Mouse (Mus musculus) lung, adult 2 months (tissue): ENCODE results near the gene Jtb. TPM values are rescaled to one million over a fixed set of nuclear protein-coding genes. Genes with fewer than 3 reads are reported as not detected.
"Not testable (repeated sequence)": the region's sequence is repeated elsewhere in the genome, so short reads cannot be mapped to it uniquely, and the experiment has no call there.

ENCODE experiments used
- DNase-seq: peaks from one replicate; pipeline ENCODE4 v3.0.0; 2022
- H3K4me1 ChIP-seq: fragments of 200-500 bp; 2 replicates; pipeline ENCODE4 v1.6.1; 2011; ENCODE audit warnings: low read length; ENCODE audit not compliant: control insufficient read depth, insufficient read depth
- H3K4me3 ChIP-seq: fragments of 200-500 bp; replicated peaks from 2 replicates; pipeline ENCODE3; 2011; ENCODE audit warnings: low read depth, mild to moderate bottlenecking, control low read depth, low read length; ENCODE audit errors: extremely low read depth
- CTCF ChIP-seq: fragments of 200-500 bp; IDR thresholded peaks from 2 replicates; pipeline ENCODE4 v1.5.1; 2011; ENCODE audit warnings: mild to moderate bottlenecking, low read length, control low read depth; ENCODE audit not compliant: insufficient read depth
- POLR2A ChIP-seq: fragments of 200-500 bp; IDR thresholded peaks from 2 replicates; pipeline ENCODE4 v1.6.1; 2011; ENCODE audit warnings: low read depth, mild to moderate bottlenecking, control low read depth, low read length, borderline replicate concordance; ENCODE audit errors: extremely low read depth
- WGBS: fragments of 180-500 bp; shearing (Covaris S2); methylation state at CpG from one replicate; pipeline ENCODE4 v1.1.7; 2018; 5-methylcytosine and 5-hydroxymethylcytosine counted together
- polyA plus RNA-seq: library from polyadenylated mRNA; depleted of rRNA; stranded (reverse); fragments of >200 nt; gene quantifications from 2 replicates; pipeline ENCODE4 v1.2.3, GENCODE M21; 2012

The Jtb gene
- polyA plus RNA-seq, 1 experiment = 49.4 TPM

DNA sequence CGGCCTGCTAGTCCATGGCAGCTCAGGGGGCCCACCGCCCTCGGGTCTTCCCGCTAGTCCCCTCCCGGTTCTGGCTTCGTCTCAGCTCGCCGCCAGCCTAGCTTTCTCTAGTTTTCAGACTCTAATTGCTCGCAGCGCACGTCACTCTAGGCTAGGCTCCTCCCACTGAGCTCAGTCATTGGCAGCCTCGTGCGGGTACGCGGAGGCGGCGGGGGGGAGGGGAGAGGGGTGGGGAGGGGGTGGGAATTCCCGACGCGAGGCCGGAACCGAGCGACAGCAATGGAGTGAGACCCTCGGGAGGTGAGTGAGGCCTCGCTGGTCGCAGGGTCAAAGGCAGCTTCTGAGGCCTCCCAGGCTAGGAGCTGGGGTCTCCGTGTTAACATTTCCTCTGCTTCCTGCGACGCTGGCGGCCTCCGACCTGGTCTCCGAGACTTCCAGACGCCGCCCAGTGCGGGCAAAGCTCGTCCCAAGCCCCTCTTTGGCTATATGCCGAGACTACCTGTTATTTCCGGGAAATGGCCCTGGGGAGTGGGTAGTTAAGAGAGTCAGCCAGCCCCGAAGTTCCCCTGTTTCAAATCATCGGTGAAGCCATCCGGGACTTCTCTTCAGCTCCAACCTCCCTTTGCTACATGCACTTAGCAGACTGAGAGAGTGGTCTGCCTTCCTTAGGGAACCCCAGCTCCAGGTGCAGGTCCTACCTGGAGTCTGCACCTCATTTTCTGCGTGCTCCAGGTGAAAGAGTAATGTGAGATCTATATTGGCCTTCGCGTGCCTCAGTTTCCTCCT is 16.8 kb downstream of the Jtb start, which contains the start of gene Slc39a1:
Gene Slc39a1, plus strand, starts transcription at position 213 of the 786 bp plus-strand sequence.
- H3K4me1 ChIP-seq = peaks cover 4% of the 10 kb centered on the region
- under 1% methylated on average over 44 of the region's 44 CpGs for WGBS
- DNase-seq = peak; percentile 91
- H3K4me3 ChIP-seq = peak within 1 kb of the TSS; percentile 92
- peak; percentile 53; the same call in 1 of the 2 replicates for TF ChIP-seq POLR2A
- no peak for TF ChIP-seq CTCF

DNA sequence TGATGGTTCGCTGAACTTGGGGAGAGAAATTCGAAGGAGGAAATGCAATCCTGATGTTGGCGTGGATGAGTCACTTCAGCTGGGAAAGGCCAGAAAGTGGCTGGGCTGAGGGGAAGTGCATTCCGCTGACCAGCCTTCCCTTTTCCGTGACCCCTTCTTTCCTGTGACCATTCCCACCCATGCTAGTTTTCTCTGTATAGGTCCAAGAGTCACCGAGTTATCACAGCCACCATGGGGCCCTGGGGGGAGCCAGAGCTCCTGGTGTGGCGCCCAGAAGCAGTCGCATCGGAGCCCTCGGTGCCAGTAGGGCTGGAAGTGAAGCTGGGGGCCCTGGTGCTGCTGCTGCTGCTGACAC is 17.3 kb downstream of the Jtb start:
- Histone ChIP-seq H3K4me1 (peaks cover 4% of the 10 kb centered on the region; the same call in 1 of the 2 replicates), H3K4me3 (peak overlapping the region; percentile 92)
- 1% methylated on average over 10 of the region's 10 CpGs for WGBS
- no peak for DNase-seq
- TF ChIP-seq POLR2A = no peak
- TF ChIP-seq CTCF = no peak

DNA sequence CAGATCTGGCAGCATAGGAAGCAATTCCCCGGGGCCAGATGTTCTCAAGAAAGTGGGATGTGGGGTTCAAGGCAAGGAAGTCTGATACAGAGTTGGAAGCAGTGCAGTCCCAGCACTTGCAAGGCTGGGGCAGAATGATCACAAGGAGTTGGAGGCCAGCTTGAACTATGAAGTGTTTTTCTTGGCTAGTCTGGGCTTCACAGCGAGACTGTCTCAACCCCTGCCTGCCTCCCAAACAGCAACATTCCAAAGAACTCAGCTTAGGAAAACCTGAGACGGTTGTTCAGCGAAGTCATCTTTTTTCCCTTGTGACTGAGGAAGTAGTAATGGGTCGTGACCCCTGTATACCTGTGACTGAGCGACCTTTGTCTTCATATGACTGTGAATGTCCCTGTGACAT is 19.4 kb downstream of the Jtb start:
- no peak for DNase-seq
- TF ChIP-seq CTCF = no peak
- 72% methylated on average over 6 of the region's 6 CpGs for WGBS

DNA sequence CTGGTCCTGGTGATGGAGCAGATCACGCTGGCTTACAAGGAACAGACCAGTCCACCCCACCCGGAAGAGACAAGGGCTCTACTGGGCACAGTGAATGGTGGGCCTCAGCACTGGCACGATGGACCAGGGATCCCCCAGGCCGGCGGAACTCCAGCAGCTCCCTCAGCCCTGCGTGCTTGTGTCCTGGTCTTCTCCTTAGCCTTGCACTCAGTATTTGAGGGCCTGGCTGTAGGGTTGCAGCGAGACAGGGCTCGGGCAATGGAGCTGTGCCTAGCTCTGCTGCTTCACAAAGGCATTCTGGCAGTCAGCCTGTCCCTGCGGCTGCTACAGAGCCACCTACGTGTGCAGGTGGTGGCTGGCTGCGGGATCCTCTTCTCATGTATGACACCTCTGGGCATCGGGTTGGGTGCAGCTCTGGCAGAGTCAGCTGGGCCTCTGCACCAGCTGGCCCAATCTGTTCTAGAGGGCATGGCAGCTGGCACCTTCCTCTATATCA is 20.4 kb downstream of the Jtb start:
- DNase-seq, H3K4me1 ChIP-seq, H3K4me3 ChIP-seq: not testable (repeated sequence)
- 96% methylated on average over 11 of the region's 12 CpGs for WGBS

More for the DNA sequence above, 19.4 kb downstream of the Jtb start:
- Histone ChIP-seq H3K4me1 (peaks cover 8% of the 10 kb centered on the region), H3K4me3 (no peak overlapping the region)

DNA sequence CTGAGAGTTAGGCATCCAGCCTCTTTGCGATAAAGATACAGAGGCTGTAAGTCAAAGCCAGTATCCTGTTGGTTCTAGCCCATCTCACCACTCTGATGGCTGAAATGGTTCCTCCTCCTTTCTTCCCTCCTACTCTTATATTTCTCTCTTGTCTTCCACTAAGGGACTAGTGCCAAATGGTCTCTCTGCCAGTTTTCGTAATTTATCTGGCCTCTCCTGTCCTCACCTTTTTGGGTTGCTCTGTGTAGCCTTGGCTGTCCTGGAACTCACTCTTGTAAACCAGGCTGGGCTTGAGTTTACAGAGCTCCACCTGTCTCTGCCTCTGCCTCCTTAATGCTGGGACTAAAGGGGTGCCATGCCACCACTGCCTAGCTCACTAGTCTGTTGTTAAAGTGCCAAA is 21.3 kb downstream of the Jtb start:
- H3K4me3 ChIP-seq, H3K4me1 ChIP-seq, DNase-seq: not testable (repeated sequence)
- 80% methylated on average over 2 of the region's 2 CpGs for WGBS

DNA sequence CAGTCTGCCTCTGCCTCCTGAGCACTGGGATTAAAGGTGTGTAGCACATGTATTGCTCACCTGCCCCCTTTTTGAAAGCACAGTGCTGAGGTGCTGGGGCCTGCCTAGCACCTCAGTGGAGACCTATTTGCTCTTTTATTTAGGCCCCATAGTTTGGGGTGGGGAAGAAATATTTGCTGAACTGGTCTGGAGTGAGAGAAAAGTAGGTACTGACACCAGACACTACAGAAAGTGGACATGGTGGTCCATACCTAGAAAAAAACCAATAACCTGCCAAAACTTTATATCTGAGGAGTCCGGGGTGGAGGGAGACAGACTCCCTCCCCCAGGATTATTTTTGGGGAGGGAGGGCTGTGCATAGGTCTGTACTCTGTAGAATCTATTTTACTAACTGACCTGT is 21.8 kb downstream of the Jtb start:
- WGBS = 56% methylated on average over 1 of the region's 1 CpGs

DNA sequence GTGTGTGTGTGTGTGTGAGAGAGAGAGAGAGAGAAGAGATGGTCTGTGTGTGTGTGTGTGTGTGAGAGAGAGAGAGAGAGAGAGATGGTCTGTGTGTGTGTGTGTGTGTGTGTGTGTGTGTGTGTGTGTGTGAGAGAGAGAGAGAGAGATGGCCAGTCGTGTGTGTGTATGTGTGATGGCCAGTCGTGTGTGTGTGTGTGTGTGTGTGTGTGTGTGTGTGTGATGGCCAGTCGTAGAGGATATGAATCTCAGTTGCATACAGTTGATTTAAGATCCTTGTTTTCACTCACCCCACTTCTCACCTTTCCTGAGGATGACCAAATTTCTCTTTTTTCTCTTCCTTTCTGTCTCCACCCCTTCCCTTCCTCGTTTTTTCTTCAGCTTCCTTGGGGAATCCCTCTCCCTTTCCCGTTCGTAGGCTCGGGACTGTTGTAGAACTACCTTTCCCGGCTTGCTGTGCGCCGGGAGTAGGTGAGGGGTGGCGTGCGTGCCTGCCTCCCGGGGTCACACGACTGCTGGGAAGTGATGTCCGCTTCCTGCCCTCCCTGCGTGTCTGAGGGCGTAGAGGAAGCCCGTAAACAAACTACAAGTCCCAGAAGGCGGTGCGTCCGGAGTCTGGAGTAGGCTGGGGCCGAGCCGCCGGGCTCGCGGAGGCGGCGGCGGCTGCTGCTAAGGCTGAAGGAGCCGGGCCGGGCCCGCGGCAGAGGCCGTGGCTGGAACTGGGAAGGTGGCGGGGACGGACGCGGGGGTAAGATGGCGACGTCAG is 22.4 kb downstream of the Jtb start, which contains the start of gene Crtc2:
Gene Crtc2, plus strand, starts transcription at position 511 of the 766 bp plus-strand sequence.
- Histone ChIP-seq H3K4me1 (peaks cover 6% of the 10 kb centered on the region), H3K4me3 (peak within 1 kb of the TSS; percentile 91)
- under 1% methylated on average over 40 of the region's 40 CpGs for WGBS
- TF ChIP-seq CTCF (no peak), POLR2A (peak; percentile 29; the same call in 1 of the 2 replicates)
- DNase-seq = peak; percentile 87

More for the DNA sequence above, 21.8 kb downstream of the Jtb start:
- DNase-seq, H3K4me3 ChIP-seq, H3K4me1 ChIP-seq: not testable (repeated sequence)

DNA sequence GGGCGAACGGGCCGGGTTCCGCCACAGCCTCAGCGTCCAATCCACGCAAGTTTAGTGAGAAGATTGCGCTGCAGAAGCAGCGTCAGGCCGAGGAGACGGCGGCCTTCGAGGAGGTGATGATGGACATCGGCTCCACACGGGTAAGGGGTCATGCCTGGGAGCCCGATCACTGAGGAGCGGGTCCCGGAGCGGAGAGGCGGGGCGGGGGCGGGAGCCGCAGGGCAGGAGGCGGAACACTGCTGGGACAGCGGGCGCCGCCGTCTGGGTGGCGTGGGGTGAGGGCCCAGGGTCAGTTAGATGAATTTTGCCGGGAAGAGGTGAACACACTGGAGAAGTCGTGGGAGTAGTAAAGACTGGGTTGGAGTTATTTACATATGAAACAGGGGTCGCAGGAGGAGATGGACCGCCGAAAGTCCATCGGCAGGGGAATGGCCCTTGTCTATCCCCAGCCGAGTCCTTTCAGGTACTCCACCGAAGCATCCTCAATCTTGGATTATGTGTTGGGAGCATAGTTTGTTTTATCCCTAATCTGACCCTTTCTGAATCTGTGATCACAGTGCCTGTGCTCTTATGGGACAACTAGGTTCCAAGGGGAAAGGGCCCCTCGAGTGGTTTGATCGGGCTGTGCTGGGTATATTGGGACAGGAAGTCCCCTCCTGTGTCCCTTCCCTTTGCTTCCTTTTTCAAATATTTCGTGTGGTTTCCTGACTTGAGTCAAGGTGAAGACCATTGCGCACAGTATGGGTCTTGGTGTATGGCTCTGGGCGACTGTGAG is 23.2 kb downstream of the Jtb start:
- TF ChIP-seq CTCF (no peak), POLR2A (no peak)
- WGBS = 1% methylated on average over 40 of the region's 41 CpGs
- Histone ChIP-seq H3K4me1 (peaks cover 4% of the 10 kb centered on the region), H3K4me3 (peak overlapping the region; percentile 91)
- DNase-seq = no peak

DNA sequence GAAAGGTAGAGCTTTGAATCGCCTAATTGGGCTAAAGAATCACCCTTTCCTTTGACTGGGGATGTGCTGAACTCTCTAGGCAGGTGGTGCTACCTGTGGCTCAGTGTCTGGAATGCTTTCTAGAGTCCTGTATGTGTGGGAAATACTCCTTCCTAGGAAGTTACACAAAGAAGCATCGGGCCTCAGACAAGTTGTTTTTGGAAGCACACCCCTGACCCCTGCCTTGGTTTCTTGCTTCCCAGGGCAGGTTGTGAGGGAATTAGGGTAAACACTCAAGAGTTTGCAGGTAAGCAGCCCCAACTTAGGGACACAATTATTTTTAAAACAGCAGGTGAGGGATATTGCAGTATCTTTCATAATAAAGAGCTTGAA is 23.8 kb downstream of the Jtb start:
- Histone ChIP-seq H3K4me3 (peak overlapping the region; percentile 91), H3K4me1 (peaks cover 4% of the 10 kb centered on the region)
- WGBS = 1% methylated on average over 2 of the region's 2 CpGs
- DNase-seq = no peak
- TF ChIP-seq CTCF = no peak
- TF ChIP-seq POLR2A = no peak
